21 mouse cellular contexts compared by ENCODE assay signal in genomic region chr10:39328661-39329060, GRCm38 (mm10). TPM values are rescaled to one million over a fixed set of nuclear protein-coding genes. Genes with fewer than 3 reads are reported as not detected.
DNase-seq lines count a peak whose midpoint lies in the region; ATAC-seq lines count a peak whose summit lies in the region.
"Had no signal": no experiment of that assay in that cellular context is flagged by ENCODE, and none has a peak within 500 bp of the region (broad histone marks: within the 10 kb centered on the region; RNA-seq: fewer than 3 reads in every experiment).

No protein-coding gene starts in this region.

- peak; percentile 62 to 76 for DNase-seq in cerebellum, postnatal 10 days
- DNase-seq in cerebellum, postnatal 14 days: peak; percentile 43 to 45
- no peak for DNase-seq in cerebellum, adult 18-20 months
- peak; percentile 24 for DNase-seq in left cerebral cortex, postnatal 4 days
- DNase-seq in left cerebral cortex, postnatal 36 days (ENCODE audit: low spot score in 2 of 2): no peak
- DNase-seq: adrenal gland, adult 2 months; adrenal gland, adult 8-10 months; adrenal gland, postnatal 10 days; adrenal gland, postnatal 14 days; adrenal gland, postnatal 25 days; adrenal gland, postnatal 36 days; B cell, adult 2 months; cerebellum, adult 11 months; cerebellum, adult 11-12 months; cerebellum, adult 2 months; cerebellum, adult 8-10 months had no signal

- ATAC-seq in cerebellum, adult (ENCODE audit: insufficient number of reproducible peaks, low FRiP score, low TSS enrichment): no peak
- ATAC-seq: activated CD4-positive, CD25-positive, alpha-beta regulatory T cell, adult 4 months; CD4-positive, CD25-positive, alpha-beta regulatory T cell, adult 4 months; Patski had no signal

- intact Hi-C loops in left cerebral cortex, postnatal 4 days (cut with DNase I): no loop called here
- intact Hi-C loops in left cerebral cortex, postnatal 36 days (cut with DNase I): no loop called here

RNA-seq across cellular contexts. Expression of gene Fyn, which starts 40.0 kb away (rescaled TPM):
- 100 to 1,000 TPM; 211 to 217 TPM for total RNA-seq in left cerebral cortex, postnatal 4 days (2021)
- total RNA-seq in left cerebral cortex, postnatal 36 days (2021): 100 to 1,000 TPM; 119 to 138 TPM
- total RNA-seq: MEL had no signal

Comparison
In these comparisons a context has a peak if more than half of its experiments do, and no peak if none do; other contexts are left out.
1. DNase-seq: peak in cerebellum, postnatal 10 days (2 of 2), cerebellum, postnatal 14 days (2 of 2) and left cerebral cortex, postnatal 4 days (single experiment); none in cerebellum, adult 18-20 months (0 of 2) and left cerebral cortex, postnatal 36 days (0 of 2).